In genomic region chr19:17069067-17069466, GRCm38 (mm10) we compare ENCODE assay signal across 35 mouse cellular contexts.
"Had no signal": no experiment of that assay in that cellular context is flagged by ENCODE, and none has a peak within 500 bp of the region (broad histone marks: within the 10 kb centered on the region; RNA-seq: fewer than 3 reads in every experiment).

No protein-coding gene starts in this region.

- H3K27ac ChIP-seq: heart, embryonic 10.5 days; heart, embryonic 13.5 days; heart, embryonic 15.5 days; hindbrain, embryonic 10.5 days; hindbrain, embryonic 12.5 days; hindbrain, embryonic 13.5 days; hindbrain, embryonic 14.5 days; hindbrain, embryonic 15.5 days; hindbrain, postnatal 0 days; intestine, embryonic 15.5 days; kidney, embryonic 15.5 days; kidney, postnatal 0 days; layer of hippocampus, adult 2 months had no signal

- H3K36me3 ChIP-seq: heart, embryonic 10.5 days; heart, embryonic 12.5 days; heart, embryonic 13.5 days; heart, embryonic 15.5 days; hindbrain, embryonic 10.5 days; hindbrain, embryonic 12.5 days; hindbrain, embryonic 13.5 days; hindbrain, embryonic 15.5 days; intestine, embryonic 15.5 days; kidney, embryonic 15.5 days had no signal

- ATAC-seq: hindbrain, embryonic 16.5 days; hindbrain, postnatal 0 days; inflammation-experienced regulatory T-cells, adult 6 months; intestine, embryonic 15.5 days; intestine, embryonic 16.5 days; intestine, postnatal 0 days had no signal

- DNase-seq: heart, postnatal 10 days; heart, postnatal 14 days; heart, postnatal 36 days; heart, postnatal 4 days; kidney, adult 11 months; kidney, adult 18-20 months; kidney, adult 2 months; kidney, adult 8-10 months; kidney, adult 9 months; kidney, postnatal 10 days; kidney, postnatal 14 days; kidney, postnatal 25 days; kidney, postnatal 36 days; kidney, postnatal 4 days; layer of hippocampus, adult 9-11 months; layer of hippocampus, postnatal 36 days had no signal

- H3K4me3 ChIP-seq: heart, embryonic 10.5 days; heart, embryonic 12.5 days; heart, embryonic 13.5 days; heart, embryonic 15.5 days; hindbrain, embryonic 10.5 days; hindbrain, embryonic 12.5 days; hindbrain, embryonic 13.5 days; hindbrain, embryonic 15.5 days; intestine, embryonic 15.5 days; kidney, embryonic 15.5 days; layer of hippocampus, adult 2 months had no signal

- H3K9ac ChIP-seq: heart, embryonic 12.5 days; heart, embryonic 13.5 days; heart, embryonic 15.5 days; hindbrain, embryonic 12.5 days; hindbrain, embryonic 13.5 days; hindbrain, embryonic 14.5 days; hindbrain, embryonic 15.5 days; intestine, embryonic 15.5 days; kidney, embryonic 15.5 days had no signal

- H3K27me3 ChIP-seq: heart, embryonic 12.5 days; heart, embryonic 13.5 days; heart, embryonic 15.5 days; hindbrain, embryonic 12.5 days; hindbrain, embryonic 13.5 days; hindbrain, embryonic 15.5 days; intestine, embryonic 15.5 days; kidney, embryonic 15.5 days had no signal

- H3K4me2 ChIP-seq: heart, embryonic 11.5 days; heart, embryonic 12.5 days; heart, embryonic 13.5 days; heart, embryonic 15.5 days; hindbrain, embryonic 12.5 days; hindbrain, embryonic 13.5 days; hindbrain, embryonic 14.5 days; hindbrain, embryonic 15.5 days; intestine, embryonic 15.5 days; kidney, embryonic 15.5 days had no signal

- H3K4me1 ChIP-seq: heart, embryonic 10.5 days; heart, embryonic 12.5 days; heart, embryonic 13.5 days; heart, embryonic 15.5 days; hindbrain, embryonic 10.5 days; hindbrain, embryonic 12.5 days; hindbrain, embryonic 13.5 days; hindbrain, embryonic 15.5 days; intestine, embryonic 15.5 days; kidney, embryonic 15.5 days had no signal

- H3K9me3 ChIP-seq: heart, embryonic 10.5 days; heart, embryonic 12.5 days; heart, embryonic 13.5 days; heart, embryonic 15.5 days; hindbrain, embryonic 10.5 days; hindbrain, embryonic 12.5 days; hindbrain, embryonic 13.5 days; hindbrain, embryonic 15.5 days; intestine, embryonic 15.5 days; kidney, embryonic 15.5 days had no signal
